ENCODE assay signal across 8 mouse cellular contexts in the genomic region with DNA sequence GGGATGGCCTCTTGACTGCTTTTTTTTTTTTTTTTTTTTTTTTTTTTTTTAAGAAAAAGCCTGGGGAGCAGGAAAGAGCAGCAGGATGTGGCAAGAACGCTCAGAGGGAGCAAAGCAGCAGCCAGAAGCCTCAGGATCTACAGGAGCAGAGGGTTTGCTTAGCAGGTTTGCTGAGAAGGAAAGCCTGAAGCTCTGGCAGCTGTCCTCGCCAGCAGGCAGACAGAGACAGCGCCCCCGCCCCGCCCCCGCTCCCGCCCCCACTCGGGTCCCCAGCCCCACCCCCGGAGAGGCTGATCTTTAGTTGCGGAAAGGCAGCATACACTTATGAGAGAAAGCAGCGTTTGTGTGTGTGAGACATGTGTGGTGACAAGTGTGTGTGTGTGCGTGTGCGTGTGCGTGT. TPM values are rescaled to one million over a fixed set of nuclear protein-coding genes. Genes with fewer than 3 reads are reported as not detected.
DNase-seq lines count a peak whose midpoint lies in the region; ATAC-seq and TF ChIP-seq lines count a peak whose summit lies in the region.

No protein-coding gene starts in this region.

- no peak overlapping the region for H3K27ac ChIP-seq in gastrocnemius, adult 2 months
- H3K27ac ChIP-seq in forebrain, embryonic 12.5 days: 0 out of 2 replicates have a peak overlapping the region, but pooled peaks have one; percentile 36
- H3K27ac ChIP-seq in thymus, adult 2 months (ENCODE audit: control insufficient read depth, insufficient read depth, low read length): peak overlapping the region; percentile 13; the same call in 1 of the 2 replicates

- H3K4me1 ChIP-seq in forebrain, embryonic 12.5 days: peaks cover 16% of the 10 kb centered on the region
- peaks cover 6% of the 10 kb centered on the region; the same call in 1 of the 2 replicates for H3K4me1 ChIP-seq in thymus, adult 2 months (replicated peaks; ENCODE audit: control insufficient read depth, insufficient read depth, low read length)

- TF ChIP-seq POLR2A in thymus, adult 2 months (IDR thresholded peaks at IDR 0.05; ENCODE audit: control insufficient read depth, extremely low read depth, insufficient read depth, low read length, poor library complexity): no peak

- intact Hi-C loops in gastrocnemius, adult 2 months (cut with DNase I): no loop called here

- H3K36me3 ChIP-seq in forebrain, embryonic 12.5 days (replicated peaks): no peaks in the 10 kb centered on the region
- no peaks in the 10 kb centered on the region for H3K36me3 ChIP-seq in thymus, adult 2 months (ENCODE audit: control insufficient read depth, insufficient read depth, low read length)

- H3K9me3 ChIP-seq in forebrain, embryonic 12.5 days: no peaks in the 10 kb centered on the region

- 20% methylated on average over 14 of the region's 14 CpGs for WGBS in forebrain, embryonic 12.5 days
- WGBS in thymus, adult 2 months: 15% methylated on average over 14 of the region's 14 CpGs

- H3K4me3 ChIP-seq in gastrocnemius, adult 2 months: 0 out of 2 replicates have a peak overlapping the region, but pooled peaks have one; percentile 24
- H3K4me3 ChIP-seq in forebrain, embryonic 12.5 days (replicated peaks): no peak overlapping the region
- H3K4me3 ChIP-seq in thymus, adult 2 months (ENCODE audit: control insufficient read depth, insufficient read depth, low read length): no peak overlapping the region

- no peak for TF ChIP-seq CTCF in gastrocnemius, adult 2 months (IDR thresholded peaks at IDR 0.05)
- no peak for TF ChIP-seq CTCF in thymus, adult 2 months (IDR thresholded peaks at IDR 0.05; ENCODE audit: borderline replicate concordance, control insufficient read depth, extremely low read depth, insufficient read depth, low read length, poor library complexity)

- peak overlapping the region; percentile 42 for H3K4me2 ChIP-seq in forebrain, embryonic 12.5 days

- no peaks in the 10 kb centered on the region for H3K27me3 ChIP-seq in forebrain, embryonic 12.5 days
- no peaks in the 10 kb centered on the region for H3K27me3 ChIP-seq in thymus, adult 2 months (ENCODE audit: control insufficient read depth, insufficient read depth, low read length)

- H3K9ac ChIP-seq in forebrain, embryonic 12.5 days: no peak overlapping the region

- 0 out of 2 replicates have a peak, but pooled peaks have one; percentile 20 for ATAC-seq in forebrain, embryonic 12.5 days (ENCODE audit: low FRiP score)

- DNase-seq in gastrocnemius, adult 2 months: peak; percentile 22
- no peak for DNase-seq in gastrocnemius, postnatal 25 days
- DNase-seq in 416B (ENCODE audit: low read depth) (peak; percentile 65), liver (peak; percentile 61)
- DNase-seq in thymus, adult 2 months: peak; percentile 26
- DNase-seq in cerebellum, adult 9-11 months: no peak
- DNase-seq in layer of hippocampus, adult 8-10 months (ENCODE audit: low spot score in 2 of 2): no peak

RNA-seq across cellular contexts. Expression of a gene that starts 19.7 kb away (rescaled TPM):
- 10 to 100 TPM; 12.1 to 14.2 TPM for total RNA-seq in gastrocnemius, adult 2 months (2021)
- 10 to 100 TPM; 10.3 to 10.7 TPM for total RNA-seq in gastrocnemius, postnatal 25 days (2021)
- polyA plus RNA-seq in forebrain, embryonic 12.5 days (2016; fragmentation: Nextera tagmentation; extraction: Ambion mirVana): 46.1 and 48.1 TPM in 2 replicates
- polyA plus RNA-seq in thymus, adult 2 months (2012; rRNA removed): 6.6 and 7.2 TPM in 2 replicates
- total RNA-seq in layer of hippocampus, adult 8-10 months (2022): 10 to 100 TPM in 3 of 4 experiments, 1 to 10 TPM in 1; 9.8 to 12.3 (median 11.4) TPM

RNA-seq across cellular contexts. Expression of a gene that starts 40.0 kb away (rescaled TPM):
- 100 to 1,000 TPM; 203 to 433 TPM for total RNA-seq in gastrocnemius, adult 2 months (2021)
- total RNA-seq in gastrocnemius, postnatal 25 days (2021): 100 to 1,000 TPM; 153 to 217 TPM
- 36.9 and 38.3 TPM in 2 replicates for polyA plus RNA-seq in forebrain, embryonic 12.5 days (2016; fragmentation: Nextera tagmentation; extraction: Ambion mirVana)
- 6.0 and 8.2 TPM in 2 replicates for polyA plus RNA-seq in thymus, adult 2 months (2012; rRNA removed)
- 10 to 100 TPM; 69.2 to 87.2 (median 74.1) TPM for total RNA-seq in layer of hippocampus, adult 8-10 months (2022)

Comparison
In these comparisons a context has a peak if more than half of its experiments do, and no peak if none do; other contexts are left out.
1. DNase-seq: peak in gastrocnemius, adult 2 months (single experiment), 416B (single experiment), liver (single experiment) and thymus, adult 2 months (single experiment); none in gastrocnemius, postnatal 25 days (single experiment), cerebellum, adult 9-11 months (single experiment) and layer of hippocampus, adult 8-10 months (0 of 2).